Mouse (Mus musculus) embryo, embryonic 11 days (tissue): ENCODE measurements around the gene Grb2.

ENCODE experiments used
- DNase-seq: peaks from one replicate; pipeline ENCODE4 v3.0.0-alpha.2; 2015

The Grb2 gene

DNA sequence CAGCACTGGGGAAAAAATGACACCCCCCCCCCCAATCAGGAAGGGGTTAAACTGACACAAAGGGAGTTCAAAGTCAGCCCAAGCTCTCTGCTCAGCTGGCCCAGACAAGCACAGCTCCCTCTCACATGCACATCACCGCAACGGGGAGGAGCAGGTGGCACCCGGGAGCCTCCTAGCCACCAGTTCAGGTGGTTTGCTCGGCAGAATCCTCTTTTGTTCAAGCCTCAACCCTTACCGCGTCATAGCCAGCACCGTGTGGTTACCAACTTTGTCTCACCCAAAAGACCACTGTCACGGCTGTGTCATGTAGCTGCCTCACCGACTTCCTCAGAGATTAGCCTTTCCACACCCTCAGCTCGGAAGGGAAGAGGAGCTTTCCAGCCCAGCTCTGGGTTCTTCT lies 65.1 kb downstream of the Grb2 start:
- no peak for DNase-seq

DNA sequence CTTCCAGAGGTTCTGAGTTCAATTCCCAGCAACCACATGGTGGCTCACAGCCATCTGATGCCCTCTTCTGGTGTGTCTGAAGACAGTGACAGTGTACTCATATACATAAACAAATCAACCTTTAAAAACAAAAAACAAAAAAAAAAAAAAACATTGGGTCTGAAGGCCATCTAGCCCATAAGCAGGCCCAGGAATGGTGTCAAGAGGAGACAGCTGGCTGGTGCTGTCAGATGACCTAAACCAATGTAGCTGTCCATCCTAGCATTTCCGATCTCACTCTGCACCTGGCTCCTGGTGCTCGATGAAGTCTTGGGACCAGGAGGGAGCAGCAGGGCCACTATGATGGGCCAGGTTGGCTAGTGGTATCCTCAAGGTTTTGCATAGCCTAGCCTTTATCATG lies 65.7 kb downstream of the Grb2 start:
- DNase-seq, result no peak

DNA sequence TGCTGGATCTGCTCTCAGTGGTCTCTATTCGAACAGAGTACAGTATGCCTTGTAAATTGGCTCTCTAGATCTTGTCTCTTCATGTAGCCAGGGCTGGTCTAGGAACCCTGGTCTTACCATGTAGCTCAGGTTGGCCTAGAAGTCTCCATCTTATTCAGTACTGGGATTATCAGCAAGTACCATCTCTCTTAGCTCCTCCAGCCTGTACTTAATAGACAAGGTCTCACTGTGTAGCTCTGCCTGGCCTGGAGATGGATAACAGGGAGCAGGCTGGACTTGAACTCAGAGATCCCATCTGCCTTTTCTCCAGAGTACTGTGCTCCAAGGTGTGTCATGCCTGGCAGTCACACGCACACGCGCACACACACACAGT lies 66.7 kb downstream of the Grb2 start:
- no peak for DNase-seq

DNA sequence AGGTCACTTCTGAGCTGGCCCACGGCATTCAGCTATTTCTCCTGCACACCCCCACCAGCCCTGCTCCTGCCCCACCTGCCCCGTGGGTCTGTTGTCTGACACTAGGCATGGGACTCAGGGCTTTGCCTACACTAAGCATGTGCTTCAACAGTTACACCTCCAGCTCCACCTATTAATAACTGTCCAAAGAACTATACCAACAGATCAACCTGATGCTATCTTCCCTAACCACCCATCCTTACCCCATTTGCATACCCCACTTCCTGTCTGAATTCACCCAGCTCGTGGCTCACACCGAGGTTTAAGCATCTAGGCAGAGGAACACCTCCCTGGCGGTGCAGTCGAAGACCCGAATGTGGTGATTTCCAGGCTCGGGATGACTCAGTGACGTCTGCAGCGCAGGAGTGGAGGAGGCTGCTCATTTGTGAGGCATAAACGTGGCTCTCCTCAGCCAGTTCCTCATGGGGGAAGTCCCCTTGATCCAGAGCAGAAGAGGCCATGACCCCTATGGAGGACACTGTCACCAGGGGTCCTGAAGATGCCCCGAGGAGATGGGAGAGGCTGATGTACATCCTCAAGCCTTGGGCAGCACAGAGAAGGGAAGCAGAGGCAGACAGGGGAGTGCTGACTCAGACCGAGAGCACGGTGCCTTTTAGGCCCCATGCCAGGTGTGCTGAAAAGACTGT lies 67.3 kb downstream of the Grb2 start:
- no peak for DNase-seq

DNA sequence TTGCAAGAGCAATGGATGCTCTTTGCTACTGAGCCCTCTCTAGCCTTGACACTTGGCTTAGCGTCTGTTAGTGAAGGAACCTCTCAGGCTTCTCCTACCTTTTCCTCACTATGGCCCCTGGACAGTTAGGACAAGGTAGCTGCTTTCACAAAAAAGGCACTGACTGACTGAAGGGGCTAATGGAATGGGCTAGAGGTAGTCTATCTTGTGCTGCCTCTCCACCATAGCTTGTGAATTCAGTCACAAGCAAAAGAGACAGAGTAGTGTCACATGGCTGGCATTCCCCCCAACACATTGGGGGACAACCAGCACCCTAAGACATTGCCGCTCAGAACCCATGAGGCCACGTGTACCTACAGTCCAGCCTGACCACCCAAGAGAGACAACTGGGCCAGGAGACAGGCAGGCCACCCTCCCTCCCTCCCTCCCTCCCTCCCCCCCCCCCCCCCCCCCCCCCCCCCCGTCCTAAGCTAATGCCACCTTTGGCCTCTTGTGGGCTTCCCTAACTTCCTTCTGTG lies 68.0 kb downstream of the Grb2 start:
- no peak for DNase-seq

DNA sequence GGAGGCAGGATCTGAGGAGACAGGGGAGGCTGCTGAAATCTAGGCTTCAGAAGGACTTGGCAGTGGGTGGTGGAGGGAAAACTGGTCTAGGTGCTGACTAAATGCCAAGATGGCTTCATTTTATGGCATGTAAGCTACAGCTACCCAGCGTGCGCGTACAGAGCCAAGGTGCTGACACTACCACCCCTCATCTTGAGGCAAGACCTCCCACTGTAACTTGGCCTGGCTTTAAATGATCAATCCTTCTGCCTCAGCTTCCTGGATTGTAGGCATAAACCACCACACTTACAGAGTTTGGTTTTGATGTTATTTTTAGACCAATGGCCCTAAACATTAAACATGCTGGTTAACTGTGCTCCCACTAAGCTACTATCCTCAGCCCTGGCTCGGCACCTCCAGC lies 68.9 kb downstream of the Grb2 start:
- DNase-seq, result no peak

DNA sequence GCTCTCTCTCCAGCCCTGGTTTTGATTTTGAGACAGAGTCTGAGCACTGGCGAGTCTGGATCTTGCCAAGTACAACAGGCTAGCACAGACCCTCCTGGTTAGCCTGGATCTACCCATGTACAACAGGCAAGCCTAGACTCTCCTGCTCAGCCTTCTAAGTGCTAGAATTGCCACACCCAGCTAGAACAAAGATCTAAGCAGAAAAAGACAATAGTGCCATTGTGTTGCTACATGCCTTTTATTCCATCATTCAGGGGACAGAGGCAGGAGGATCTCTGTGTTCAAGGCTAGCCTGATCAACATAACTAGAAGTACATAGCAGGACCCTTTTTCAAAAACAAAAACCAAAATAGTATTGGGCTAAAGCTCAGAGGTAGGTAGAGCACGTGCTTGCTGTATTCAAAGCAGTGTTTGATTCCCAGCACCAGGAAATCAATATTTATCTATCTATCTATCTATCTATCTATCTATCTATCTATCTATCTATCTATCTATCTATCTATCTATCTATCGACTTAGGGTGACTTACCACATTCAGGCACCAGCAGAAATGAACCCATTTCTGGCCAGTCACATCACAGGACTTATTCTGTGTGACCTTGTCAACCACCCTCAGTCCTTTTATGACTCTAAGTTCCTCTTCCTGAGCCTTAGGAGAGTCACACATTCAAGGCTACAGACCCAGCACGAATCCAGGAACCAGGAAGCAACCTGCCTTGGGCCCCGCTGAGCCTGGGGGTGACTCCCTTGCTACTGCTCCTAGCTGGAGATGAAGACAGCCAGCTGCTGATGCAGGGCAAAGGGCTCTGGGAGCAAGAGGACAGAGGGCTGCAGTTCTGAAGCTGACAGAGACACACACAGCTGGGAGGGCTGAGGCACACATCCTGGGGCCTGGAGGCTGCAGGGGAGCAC lies 69.6 kb downstream of the Grb2 start:
- no peak for DNase-seq

DNA sequence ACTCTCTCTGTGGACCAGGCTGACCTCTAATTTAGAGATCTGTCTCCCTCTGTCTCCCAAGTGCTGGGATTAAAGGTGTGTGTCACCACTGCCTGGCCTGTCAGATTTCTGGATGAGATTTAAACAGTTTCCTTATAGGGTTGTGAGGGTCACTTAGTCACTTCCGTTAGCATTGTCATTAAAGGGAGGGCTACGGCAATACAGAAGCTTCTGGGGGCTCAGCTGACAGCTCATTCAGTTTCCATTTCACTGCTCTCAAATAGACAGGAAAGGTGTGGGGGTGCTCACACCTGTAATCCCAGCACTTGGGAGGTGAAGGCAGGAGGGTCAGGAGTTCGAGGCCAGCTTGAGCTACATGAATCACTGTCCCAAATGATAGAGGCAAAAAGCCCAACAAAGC lies 71.4 kb downstream of the Grb2 start:
- DNase-seq, result no peak

DNA sequence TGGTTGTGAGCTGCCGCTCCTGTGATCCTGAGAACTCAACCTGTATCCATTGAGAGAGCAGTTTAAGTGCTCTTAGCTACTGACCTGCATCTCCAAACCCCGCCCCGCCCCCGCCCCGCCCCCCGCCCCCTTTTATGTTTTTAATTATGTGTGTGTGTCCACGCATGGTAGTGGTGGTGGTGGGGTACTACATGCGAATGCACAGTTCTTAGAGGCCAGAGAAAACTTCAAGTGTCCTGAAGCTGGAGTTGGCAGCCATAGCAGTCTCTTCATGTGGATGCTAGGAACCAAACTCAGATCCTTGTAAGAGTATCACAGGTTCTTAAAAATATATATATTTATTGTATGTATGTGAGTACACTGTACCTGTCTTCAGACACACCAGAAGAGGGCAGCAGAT lies 72.9 kb downstream of the Grb2 start:
- no peak for DNase-seq

DNA sequence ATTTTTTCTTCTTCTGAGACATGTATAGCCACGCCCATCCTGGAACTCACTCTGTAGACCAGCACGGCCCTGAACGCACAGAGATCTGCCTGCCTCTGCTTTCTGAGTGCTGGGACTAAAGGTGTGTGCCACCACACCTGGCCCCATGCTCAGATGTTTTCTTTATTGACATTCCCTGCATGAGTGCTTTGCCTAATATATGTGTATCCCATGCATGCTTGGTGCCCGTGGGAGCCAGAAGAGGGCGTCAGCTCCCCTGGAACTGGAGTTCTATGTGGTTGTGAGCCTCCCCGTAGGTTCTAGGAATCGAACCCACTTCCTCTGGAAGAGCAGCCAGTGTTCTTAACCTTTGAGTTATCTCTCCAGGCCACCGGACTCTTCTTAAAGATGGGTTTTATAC lies 73.4 kb downstream of the Grb2 start:
- DNase-seq, result no peak

DNA sequence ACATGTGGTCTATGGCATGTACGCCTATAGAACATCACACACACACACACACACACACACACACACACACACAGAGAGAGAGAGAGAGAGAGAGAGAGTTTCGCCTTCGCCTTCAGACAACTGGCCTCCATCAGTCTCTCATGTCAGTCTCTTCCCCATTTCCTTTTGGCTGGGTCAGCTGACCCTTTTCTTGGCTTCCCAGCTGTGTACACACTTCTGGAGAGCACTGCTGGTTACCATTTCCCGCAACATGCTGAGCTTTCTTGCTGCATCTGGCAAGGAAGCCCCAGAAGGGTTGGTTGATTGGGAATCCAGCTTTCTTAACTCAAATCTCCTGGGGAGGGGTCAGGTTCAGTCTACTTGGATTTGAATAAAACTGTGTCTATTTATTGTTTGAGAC lies 74.3 kb downstream of the Grb2 start:
- peak; percentile 33 for DNase-seq

DNA sequence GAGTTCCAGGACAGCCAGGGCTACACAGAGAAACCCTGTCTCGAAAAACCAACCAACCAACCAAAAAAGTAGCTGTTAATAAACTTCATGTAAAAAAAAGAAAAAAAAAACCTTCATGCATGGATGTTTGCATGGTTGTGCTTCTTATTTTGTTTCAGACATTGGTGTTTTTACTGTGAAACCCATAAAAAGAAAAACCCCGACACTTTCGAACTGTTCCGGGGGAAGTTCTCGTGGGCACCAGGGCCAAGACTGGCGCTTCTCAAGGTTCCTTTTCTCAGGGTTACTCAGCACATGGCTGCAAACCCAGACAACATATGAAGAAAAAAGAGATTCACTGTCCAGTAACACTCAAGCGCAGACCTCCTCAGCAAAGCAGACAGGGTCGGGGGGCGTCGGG lies 75.5 kb downstream of the Grb2 start:
- no peak for DNase-seq

DNA sequence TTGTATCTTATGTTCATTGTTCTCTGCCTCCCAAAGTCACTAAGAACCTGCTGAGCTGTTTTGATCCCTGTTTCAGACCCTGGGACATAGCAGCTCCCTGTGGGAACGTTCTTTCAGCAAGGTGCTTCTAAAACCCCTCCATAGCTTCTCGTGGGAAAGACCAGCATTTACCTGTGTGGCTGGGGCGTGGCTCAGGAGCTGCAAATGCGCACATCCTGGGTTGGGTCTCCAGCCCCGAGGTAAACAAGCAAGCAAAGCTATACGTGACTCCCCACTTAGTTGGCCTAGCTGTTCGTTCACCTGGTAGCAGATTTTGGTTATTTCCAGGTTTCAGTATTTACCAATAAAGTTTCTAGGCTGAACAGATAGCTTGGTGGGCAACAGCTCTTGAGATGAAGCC lies 76.2 kb downstream of the Grb2 start:
- DNase-seq, result no peak

DNA sequence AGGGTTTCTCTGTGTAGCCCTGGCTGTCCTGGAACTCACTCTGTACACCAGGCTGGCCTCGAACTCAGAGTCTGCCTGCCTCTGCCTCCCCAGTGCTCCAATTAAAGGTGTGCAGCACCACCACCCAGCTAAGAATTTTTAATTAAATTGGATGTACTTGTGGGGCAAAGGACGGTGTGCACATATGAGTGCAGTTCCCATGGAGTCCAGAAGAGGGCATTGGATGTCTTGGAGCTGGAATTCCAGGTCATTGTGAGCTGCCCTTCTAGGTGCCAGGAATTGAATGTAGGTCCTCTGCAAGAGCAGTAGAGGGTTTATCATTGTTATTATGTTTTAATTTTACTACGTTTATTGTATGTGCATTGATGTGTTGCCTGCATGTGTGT lies 76.9 kb downstream of the Grb2 start:
- DNase-seq, result peak; percentile 57

DNA sequence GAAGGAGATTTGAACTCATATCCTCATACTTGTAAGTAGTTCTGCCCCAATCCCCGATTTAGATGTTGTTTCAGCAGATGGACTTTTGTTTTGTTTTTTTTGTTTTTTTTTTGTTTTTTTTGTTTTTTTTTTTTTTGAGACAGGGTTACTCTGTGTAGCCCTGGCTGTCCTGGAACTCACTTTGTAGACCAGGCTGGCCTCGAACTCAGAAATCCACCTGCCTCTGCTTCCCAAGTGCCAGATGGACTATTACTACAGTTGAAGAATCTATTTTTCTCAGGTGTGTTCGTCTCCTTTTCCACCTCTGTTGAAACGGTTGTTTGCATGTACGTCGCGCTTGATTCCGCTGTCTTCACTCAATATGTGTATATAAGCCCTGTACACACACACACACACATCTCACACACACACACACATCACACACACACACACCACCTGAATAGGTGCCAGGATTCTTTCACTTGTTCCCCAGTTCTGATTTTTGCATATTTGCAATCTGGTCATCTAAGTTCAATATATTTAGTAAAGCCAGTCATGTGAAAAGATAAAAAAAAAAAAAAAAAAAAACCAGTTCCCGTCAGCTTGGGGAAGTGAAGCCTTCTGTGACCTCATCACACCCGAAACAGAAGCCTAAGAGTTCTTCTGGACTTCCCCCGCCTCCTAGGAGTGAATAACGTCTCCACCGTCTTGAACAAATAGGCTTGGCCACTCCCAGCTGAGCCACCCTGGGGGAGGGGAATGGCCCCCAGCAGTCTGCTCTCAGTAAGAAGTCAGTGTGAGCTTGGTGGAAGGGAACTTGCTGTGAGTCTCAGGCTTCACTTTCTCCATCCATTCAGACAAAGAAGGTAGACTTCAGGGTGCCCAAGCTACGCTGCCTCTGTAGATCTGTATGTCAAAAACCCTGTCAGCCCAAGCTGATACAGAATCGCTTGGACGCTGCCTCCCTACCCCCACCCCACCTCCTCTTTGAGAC lies 77.6 kb downstream of the Grb2 start:
- DNase-seq, result no peak

DNA sequence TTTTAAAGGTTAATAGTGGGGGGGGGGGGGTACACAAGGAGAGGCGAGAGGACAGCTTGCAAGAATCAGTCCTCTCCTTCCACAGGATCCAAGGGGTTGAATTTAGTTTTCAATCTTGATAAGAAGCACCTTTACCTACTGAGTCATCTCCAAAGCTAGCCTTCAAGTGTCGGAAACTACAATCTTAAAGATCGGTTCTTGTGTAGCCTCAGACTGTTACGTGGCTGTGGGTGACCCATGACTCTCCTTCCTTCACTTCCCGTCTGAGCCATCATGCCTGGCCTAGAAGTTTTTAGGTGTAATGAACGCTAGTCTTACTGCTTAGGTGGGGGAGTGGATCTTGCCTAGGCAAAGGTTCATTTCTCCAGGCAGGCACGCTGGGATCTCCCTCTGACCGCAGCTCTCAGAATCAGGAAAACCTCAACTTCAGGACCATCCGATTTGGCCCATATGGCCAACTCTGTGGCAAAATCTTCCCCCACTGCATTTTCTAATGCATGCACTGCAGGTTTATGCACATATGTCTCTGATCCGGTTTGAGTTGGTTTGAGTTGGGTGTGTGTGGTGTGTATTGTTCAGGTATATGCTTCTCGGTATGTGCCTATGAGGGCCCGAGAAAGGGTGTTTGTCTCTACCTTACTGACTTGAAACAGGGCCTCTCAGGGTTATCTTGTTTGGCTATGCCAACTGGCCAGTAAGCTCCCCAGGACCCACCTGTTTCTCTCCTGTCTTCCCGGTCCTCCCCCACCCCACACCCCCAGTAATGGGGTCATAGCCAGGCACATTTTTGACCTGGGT lies 78.5 kb downstream of the Grb2 start:
- no peak for DNase-seq

DNA sequence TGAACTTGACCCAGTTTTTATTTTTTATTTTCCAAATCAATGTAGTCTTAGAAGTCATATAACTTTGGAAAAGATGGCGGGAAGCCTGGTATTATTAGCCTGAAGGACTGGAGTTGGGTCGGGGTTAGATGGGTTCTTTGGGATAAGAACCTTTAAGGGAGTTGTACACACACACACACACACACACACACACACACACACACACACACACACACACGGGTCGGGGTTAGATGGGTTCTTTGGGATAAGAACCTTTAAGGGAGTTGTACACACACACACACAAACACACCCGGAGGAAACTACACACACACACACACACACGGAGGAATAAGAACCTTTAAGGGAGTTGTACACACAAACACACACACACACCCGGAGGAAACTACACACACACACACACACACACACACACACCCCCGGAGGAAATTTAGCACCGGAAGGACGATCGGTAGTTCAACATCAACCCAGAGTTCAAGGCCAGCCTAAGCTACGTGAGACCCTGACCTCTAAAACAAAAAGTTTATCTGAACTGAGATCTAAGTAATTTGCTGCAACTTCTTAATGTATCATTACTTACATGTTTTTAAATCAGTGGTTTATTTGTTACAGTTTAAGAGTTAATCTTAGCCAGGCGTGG lies 79.8 kb downstream of the Grb2 start:
- DNase-seq, result no peak

DNA sequence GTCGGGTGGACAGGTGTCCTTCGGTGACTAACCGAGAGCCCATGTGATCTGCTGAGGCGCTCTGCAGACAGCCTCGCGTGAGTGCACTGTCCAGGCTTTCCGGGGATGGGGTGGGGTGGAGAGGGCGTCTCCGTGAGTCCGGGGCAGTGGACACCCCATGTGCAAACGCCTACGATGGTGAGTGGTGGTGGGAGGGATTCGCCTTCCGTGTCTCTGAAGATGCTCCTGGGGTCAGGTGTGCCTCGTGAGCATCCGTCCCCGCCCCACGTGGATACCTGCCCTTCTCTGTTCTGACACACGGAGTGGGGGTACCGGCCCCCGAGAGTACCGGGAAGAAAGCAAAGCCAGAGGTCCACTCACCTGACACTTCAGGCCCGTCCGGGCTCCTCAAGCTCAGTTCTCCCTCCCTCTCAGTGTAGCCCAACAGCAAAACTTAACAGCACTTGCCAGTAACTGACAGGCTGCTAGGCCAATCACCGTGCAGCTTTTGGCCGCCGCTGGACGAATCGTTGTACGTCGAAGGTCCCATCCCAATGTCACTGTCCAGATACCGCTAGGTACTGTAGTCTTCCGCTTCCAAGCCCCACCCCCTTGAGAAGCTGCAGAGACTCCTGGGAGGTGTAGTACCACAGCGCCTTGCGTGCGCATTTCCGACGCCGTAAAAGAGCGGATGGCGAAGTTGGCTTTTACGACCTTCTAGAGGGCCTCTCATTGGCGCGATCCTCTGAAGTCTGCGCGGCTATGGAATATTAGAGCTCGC lies 80.5 kb downstream of the Grb2 start, which contains the start of gene Slc25a19:
TSS of gene Slc25a19 (minus strand) at position 591 of the 760 bp plus-strand sequence.
- peak; percentile 99 for DNase-seq

DNA sequence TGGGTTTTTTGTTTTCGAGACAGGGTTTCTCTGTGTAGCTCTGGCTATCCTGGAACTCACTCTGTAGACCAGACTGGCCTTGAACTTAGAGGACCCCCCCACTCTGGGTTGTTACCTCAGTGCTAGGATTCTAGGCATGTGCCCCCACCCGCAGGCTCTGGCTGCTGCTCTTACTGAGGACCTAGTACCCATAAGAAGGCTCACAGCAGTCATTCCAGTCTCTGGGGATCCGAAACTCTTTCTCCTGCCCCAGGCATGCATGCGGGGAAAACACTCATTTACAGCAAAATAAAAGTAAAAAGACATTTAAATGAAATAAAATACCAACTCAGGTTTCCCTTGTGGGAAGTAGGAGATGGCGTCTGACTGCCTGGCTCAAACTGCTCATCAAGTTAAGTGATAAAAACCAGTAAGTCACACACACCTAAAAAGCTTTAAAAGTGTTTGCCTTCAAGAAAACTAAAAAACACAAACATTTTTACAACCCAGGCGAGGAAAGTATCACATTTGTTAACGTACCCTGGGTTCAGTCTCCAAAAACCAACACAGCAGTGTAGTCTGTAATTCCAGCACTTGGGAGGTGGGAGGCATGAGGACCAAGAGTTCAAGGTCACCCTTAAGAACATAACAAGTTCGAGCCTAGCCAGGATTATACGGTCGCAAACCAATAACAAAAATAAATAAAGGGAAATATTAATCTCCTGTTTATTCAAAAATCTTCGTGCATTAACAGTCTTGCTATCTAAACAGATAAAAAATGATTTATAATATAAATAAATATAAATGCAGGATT lies 81.4 kb downstream of the Grb2 start:
- DNase-seq, result no peak

DNA sequence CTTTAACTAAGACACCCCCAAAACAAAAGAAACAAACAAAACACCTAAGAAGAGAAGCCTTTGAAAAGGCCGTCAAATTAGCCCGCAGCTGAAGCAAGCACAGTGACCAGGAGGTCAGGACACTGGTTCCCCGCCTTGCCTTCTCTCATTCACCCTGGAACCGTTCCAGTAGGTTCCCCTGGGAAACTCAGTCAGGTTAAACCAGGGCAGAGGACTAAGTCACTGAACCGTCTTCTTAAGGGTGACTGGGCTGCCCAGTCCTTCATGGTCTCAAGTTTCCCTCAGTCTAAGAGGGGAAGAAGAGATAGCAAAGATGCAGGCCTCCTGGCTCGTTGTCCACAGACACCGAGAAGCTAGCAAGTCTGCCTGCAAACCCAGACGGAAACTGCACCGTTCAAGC lies 82.5 kb downstream of the Grb2 start:
- no peak for DNase-seq
